Mouse (Mus musculus) thymus, adult 2 months (tissue): ENCODE results near the gene Hoxb3.

Source experiments
- CTCF ChIP-seq: fragments of 200-500 bp; IDR thresholded peaks from 2 replicates; pipeline ENCODE4 v1.5.1; 2012; ENCODE audit warnings: mild to moderate bottlenecking, control low read depth, low read length, moderate library complexity, borderline replicate concordance; ENCODE audit not compliant: control insufficient read depth, poor library complexity, insufficient read depth; ENCODE audit errors: extremely low read depth
- POLR2A ChIP-seq: fragments of 200-500 bp; IDR thresholded peaks from 2 replicates; pipeline ENCODE4 v1.6.1; 2012; ENCODE audit warnings: mild to moderate bottlenecking, low read length, control low read depth, moderate library complexity; ENCODE audit not compliant: control insufficient read depth, poor library complexity, insufficient read depth; ENCODE audit errors: extremely low read depth

GRCm38 (mm10) chr11:96297428-96297827 lies 25.7 kb upstream of the Hoxb3 start:
- TF ChIP-seq CTCF (no peak), POLR2A (no peak)
